Mouse (Mus musculus): Measurements from ENCODE around the gene Gm20388.
A peak's percentile ranks its signal among the peaks of the same experiment; 100 is the strongest.

The Gm20388 gene

DNA sequence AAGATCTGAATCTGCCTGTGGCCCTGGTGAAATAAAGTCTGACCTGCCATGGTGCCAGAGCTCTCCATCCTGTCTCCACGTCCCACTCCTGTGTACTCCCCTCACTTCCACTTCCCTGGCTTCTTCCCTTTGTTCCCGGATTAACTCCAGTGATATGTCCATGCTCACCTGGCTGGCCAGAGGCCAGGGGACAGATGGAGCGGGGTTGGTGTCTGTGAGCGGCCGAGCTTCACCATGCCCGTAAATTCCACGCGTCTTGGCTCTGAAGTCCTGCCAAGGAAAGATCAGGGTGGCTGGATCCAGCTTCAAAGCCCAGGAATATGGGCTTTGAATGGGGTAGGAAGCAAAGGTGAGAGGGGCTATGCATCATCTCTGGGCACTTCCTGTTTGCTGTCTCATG lies 256.5 kb downstream of the Gm20388 start:
- no peak for DNase-seq (ENCODE audit: low spot score)

DNA sequence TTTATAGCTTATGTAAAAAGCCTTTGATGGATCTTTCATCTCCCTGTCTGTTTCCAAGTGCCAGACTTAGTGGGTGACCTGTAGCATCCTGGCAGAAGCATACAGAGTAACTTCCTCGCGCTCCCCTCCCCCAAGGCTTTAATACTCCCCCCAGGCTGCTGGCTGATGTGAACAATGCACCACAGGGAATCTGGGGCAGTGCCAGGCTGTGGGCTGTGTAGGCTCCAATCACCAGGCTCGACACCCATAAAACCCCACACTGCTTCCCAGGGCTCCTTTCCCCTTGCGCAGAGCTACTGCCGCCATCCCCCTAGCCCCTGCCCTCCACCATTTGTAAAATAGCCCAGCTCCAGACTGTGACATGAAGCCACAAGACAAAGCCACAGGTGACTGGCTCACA lies 257.2 kb downstream of the Gm20388 start:
- peak; percentile 45 for DNase-seq (ENCODE audit: low spot score)

DNA sequence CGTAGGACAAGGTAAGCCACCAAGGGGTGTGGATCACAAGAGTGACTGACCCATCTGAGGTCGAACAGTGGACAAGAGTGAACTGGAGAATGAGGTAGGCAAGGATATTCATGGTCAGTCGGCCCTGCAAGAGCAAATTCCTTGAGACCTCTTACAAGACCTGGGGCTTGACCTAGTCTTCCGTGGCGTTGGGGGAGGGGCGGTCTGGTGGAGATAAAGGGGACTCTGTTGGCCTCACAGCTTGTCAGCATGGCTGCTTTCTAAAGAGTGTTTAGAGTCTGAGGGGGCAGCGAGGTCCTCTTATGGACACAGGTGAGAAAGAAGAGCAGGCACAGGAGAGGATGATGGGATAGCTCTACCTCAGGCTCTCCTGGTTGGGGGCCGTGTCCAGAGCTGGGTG lies 258.5 kb downstream of the Gm20388 start:
- DNase-seq (ENCODE audit: low spot score), result no peak

DNA sequence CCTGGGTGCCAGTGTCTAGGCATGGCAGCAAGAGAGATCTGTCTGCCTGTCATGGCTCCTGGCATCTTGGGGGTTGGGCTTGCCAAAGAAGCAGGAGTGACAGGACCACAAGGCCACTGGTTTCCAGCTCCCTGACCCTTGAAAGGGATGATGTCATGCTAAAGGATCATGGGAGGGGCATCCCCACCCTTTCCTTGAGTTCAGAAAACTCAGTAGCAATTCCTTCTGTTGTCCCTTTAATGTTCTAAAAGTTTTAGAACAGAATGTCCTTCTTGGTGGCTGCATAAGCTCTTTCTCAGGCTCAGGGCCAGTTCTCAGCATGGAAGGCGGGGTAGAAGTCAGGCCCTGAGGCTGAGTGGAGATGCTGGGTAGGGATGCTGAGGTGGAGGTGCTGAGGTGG lies 262.6 kb downstream of the Gm20388 start:
- DNase-seq (ENCODE audit: low spot score), result no peak

DNA sequence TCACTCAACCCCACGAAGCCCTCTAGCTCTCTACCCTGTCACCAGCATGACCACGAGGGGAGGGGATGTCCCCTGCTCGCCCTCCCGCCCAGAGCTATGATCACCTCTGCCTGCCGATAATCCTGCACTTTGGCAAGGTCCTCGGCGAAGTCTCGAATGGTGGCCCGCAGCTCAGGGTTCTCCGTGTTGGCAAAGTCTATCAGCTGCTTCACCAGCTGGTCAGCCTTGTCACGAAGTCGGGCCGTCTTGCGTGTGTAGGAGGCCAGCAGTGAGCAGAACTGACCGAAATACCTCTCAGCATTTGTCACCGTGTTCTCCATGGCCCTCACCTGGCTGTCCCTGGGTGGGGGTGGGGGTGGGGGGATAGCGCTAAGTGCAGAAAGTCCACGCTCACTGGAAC lies 264.0 kb downstream of the Gm20388 start:
- no peak for DNase-seq (ENCODE audit: low spot score)

DNA sequence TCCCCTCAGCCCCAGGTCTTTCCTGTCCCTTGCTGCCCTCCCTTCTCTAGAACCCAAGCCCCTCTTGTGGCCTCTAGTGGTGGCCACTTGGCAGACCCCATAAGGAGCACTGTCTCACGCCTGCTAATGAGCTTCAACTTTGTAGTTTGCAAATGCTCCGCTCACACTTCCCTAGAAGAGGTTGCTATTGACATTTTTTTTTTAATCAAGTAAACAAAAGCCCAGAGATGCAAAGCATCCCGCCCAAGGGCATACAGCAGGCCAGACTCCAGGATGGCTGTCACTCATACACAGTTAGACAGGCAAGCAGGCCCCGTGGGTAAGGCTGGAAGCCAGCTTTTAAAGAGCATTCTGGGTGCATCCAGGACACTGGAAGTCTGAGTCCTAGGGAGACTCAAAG lies 266.0 kb downstream of the Gm20388 start:
- DNase-seq (ENCODE audit: low spot score), result peak; percentile 43

DNA sequence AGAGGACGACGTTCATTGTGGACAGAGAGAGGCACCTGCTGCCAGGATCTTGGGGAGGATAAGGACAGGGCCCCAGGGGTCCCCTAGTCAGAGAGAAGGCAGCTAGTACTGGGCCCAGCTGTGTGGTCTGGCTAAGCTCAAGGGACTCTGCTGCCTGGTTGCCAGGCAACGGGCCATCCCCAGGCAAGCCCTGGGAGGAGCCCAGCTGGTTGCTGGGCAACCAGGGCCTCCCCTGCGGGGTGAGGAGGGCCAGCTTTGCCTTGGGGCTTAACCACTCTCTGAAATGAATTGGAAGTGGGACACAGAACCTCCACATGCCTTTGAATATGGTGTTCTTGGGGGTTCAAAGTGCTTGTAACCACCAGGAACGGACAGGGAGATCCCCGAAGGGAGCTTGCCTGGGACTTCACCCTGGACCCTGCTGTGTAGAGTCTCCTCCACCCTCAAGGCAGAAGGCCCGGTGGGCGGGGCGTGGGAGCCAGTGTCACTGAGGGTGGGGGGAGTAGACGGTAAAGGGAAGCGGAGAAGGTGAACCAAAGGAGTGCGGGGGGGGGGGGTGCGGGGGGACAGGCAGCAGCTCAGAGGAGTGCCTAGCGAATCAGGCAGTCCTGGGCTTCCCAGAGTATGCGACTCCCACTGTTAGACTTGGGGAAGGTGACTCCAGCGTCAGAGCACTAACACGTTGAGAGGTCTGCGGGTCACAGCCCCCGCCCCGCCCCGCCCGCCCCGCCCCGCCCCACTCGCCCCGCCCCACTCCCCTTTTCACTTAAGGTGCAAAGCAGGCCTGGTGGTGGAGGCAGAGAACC lies 266.9 kb downstream of the Gm20388 start, which contains the start of gene Fam92b:
Gene Fam92b (minus strand): TSS at position 149 of the 806 bp plus-strand sequence.
- DNase-seq (ENCODE audit: low spot score), result peak; percentile 94

DNA sequence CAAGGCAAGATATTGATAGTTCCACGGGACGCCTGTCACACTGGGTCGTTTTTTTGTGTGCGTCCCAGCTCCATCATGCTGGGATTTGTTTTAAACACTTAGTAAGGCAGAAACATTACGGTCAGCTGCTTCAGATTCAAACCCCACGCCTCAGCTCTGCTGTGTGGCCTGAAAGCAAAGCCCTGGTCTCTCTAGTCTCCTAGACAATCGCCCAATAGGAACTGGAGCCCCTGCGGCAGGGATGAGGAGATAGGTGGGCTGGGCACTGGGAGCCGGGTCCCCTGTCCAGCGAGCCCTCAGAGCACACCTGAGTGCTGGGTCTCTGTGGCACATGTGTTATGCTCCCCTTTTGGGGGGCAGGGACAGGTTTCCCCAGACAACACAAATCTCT lies 267.5 kb downstream of the Gm20388 start:
- DNase-seq (ENCODE audit: low spot score), result no peak

DNA sequence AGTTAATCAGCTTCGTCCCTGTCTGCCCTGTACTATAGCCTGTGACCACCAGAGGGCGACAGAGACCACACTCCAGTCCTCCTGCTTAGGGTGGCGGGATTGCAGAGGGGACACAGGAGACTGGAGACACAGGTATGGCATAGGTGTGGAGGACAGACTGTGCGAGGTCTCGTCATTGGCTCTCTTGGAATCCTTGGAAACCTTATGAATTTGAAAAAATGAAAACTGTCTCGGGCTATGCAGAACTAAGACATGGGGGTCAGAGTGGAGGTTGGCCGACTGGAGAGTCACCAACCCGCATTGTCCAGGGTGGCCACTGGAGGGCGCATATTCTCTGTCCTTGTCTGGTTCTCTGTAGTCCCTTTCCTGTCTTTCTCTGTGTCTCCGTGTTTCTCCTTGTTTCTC lies 268.4 kb downstream of the Gm20388 start:
- peak; percentile 97 for DNase-seq (ENCODE audit: low spot score)

DNA sequence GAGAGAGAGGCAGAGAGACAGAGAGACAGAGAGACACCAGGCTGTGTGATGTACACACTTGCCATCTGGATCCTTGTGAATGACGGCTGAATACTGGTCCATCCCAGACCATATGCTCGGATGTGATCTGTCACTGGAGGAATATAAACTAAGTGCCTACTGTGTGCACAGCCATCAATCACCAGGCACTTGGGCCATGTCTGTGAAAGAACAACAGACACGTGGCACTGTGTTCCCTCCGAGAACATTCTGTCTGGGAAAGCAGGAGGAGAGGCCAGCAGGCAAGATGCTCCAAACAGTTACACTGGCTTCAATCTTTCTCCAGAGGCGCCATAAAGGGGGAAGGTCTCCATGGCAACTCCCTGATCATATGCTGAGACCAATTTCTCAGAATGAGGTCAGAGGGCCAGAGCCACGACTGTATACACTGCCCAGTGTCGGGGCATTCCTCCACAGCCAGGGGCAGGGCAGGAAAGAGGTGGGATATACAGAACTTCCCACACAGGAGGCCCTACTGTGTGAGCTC lies 269.9 kb downstream of the Gm20388 start:
- peak; percentile 74 for DNase-seq (ENCODE audit: low spot score)

DNA sequence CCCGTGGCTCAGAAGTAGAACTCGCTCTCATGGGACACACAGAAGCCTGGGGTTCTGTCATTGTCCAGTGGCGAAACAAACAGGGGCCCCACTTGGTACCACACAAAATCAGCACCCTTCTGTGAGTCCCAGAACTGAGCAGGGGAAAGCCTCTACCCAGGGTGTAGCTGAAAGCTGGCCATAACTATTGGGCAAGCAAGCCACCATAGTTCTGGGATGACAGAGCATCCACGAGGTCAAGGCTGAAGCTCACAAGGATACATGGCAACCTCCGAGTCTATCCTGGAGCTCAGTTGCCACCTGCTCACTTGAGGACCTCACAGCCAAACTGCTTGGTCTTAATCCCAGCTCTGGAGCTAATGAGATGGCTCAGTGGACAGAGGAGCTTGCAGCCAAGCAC lies 270.6 kb downstream of the Gm20388 start:
- no peak for DNase-seq (ENCODE audit: low spot score)

DNA sequence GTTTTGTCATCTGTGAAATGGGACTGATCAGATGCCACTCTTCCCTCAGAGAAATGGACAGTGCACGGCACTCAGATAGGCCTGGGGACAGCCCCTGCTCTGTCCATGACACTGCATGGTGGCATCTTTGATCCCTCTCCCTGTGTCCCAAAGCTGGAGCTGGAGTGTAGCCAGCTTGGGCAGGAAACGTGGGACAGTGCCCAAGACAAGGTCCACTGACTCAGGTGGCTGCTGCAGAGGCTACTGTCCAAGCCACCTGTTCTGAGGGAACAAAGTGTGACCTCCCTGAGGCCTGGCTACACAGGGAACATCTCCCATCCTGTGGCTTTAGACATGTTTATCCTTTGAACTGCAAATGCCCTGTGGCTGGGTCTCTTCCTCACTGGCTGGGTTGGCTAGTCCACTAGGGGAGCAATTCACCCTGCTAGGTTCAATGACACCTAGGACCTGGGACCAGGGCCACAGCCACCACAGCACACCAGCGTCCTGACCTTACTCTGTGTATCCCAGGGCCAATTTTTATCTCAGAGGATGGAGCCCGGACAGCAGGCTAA lies 271.3 kb downstream of the Gm20388 start:
- no peak for DNase-seq (ENCODE audit: low spot score)

DNA sequence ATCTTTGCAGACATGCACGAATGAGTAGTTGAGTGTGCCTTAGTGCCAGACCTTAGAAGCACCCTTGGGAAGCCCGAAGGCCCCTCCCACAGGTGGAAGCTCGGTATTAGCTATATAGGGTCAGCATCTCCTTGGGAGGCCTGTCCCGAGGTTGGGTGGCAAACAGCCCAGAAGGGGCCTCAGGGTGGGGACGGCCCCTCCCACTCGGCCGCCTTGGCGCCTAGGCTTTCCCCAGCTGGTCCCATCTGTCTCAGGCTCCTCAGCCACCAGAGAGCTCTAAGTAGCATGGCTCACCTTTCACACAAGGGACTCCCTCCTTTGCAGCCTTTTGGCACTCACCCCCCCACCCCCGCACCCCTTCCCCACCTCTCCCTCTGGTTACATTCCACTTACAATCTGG lies 273.7 kb downstream of the Gm20388 start:
- no peak for DNase-seq (ENCODE audit: low spot score)

DNA sequence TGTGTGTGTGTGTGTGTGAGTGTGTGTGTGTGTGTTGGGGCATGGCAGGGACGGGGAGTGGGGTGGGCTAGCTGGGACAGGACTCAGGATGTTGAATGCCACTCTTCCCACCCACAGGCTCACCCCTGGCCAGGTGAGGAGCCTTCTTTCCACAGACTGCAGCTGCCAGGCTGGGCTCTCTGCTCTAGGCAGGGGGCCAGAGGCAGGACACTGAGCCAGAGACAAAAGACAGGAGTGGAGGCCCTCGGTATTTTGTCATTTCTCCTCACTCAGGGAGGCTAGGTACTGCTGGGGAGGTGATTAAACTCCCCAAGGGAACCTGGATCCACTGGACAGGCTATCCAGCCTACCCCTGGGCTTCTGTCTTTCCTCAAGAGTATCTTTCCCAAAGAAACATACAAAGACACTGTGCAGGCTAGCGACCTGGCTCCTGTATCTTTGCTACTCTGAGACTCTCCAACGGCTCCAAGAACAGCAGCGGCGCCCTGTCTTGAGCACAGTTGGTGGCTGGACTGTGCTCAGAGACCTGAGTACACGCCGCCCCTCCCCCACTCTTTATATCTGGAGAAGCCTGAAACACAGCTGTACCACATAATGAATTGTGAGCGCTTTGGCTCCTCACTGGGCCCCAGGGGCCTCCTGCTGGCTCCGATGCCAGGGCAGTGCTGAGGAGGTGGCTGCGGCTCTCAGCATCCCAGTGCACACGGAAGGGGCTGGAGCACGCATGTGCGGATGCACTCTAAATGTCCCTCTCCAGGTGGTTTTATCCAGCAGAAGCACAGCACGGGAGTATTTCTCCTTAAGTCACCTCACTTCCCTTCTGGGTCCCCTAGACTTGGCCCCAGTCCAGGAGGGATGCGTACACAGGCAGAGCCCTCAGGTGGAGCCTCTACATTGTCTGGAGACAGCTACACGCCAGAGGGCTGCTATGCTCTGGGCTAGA lies 274.5 kb downstream of the Gm20388 start:
- peak; percentile 70 for DNase-seq (ENCODE audit: low spot score)

DNA sequence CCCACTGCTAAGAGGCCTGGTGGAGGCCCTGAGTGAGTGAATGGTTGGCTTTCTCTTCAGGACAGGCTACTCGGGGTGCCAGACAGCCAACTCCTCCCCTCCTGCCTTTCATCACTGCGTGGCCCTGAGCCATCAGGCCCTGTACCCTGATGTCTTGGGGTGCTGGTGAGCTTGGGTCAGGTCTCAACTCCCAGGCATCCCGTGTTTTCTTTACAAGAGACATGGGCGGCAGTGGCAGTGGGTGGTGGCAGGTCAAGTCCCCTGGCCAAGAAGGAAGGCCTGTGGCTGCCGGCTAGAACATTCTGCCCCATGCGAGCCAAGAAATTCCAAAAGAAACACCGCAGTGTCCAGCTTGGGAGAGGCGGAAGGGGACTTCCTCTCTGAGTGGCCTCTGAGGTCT lies 275.8 kb downstream of the Gm20388 start:
- DNase-seq (ENCODE audit: low spot score), result no peak

DNA sequence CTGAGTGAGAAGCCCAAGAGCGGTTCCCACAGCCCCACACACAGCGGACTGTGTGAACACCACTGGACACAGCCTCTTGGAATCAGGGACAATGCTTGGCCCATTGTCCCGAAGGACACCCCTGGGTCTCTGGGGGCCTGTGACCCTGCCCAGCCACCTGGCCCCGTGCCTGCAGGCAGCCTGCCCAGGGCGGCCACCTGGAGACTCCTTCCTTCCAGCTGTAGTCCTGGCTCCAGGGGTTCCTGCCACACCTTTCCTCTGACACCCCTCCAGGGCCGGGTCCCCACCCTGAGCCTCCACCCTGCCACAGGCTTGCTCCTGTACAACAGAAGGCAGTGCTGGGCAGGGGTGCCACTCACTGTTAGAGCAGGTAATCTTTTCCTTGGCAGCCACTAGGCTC lies 277.9 kb downstream of the Gm20388 start:
- DNase-seq (ENCODE audit: low spot score), result no peak

DNA sequence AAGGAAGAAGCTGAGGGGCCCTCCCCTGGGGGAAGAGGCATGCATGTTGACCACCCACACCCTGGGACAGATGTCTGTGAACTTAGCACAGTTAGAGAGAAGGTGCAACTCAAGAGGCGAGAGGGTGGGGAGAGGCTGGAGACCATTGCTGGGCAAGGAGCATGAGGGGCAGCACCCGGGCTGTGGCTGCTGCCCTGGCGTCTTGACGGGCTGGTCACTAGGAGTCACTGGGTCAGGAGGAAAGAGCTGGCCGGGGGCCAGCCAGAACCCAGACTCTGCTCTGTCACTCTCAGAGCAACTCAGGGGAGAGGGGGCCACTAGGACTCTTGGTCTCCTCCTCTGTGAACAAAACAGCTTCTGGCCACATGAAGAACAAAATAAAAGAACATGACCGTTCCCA lies 278.8 kb downstream of the Gm20388 start:
- DNase-seq (ENCODE audit: low spot score), result no peak

DNA sequence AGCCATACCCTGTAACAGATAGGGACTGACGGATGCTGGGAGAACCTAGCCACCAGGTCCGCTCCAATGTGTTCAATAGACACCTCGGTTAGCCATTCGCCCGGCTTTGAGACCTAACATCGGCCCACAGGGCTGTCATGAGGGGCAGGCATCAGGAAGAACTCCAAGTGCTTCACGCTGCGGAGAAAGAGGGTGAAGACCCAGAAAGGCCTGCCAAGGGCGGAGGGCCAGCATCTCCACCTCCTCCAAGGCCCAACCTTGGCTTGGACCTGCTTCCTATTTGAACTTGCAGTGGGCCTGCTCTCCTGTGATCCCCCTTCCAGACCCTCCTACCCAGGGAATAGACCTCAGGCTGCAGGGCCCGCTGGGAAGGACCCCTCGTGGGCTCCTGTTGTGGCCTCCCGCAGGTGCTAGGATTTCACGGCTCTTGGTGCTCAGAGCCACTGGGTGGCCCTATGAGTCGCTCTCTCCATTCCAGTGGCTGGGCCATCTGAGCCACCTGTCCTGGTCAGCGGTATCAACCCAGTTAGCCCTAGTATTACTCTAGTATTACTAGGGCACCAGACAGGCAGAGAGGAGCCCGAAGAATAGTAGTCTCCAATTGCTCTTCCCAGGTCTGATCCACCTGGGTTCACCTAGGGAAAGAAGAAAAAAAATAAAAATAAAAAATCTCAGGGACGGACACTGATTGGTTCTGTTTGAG lies 279.6 kb downstream of the Gm20388 start:
- DNase-seq (ENCODE audit: low spot score), result no peak

DNA sequence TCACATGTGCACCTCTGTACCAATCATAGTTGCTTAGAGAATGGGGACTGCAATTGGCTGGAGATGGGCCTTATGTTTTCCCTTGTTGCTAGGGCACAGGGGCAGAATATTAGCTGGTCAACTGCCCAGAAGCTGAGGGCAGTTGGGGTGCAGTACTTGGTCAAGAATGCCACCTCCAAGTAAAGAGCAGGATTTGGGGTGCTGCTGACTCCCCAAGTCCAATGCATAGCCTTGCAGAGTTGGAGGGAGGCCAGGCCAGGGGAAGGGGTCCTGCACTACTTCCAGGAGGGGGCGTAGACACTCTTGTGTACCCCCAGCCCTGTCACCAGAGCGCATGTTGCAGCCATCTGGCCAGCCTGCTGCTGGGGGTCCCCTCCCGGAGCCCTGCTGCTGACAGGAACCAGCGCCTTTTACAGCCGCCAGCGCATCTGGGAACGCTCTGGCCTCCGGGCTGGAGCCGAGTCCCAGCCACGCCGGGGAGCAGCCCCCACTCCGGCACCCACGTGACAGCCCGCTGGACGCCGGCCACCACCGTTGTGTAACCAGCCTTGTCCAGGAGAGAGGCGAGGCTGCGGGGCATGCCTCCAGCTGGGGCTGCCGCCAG lies 280.3 kb downstream of the Gm20388 start:
- DNase-seq (ENCODE audit: low spot score), result no peak

DNA sequence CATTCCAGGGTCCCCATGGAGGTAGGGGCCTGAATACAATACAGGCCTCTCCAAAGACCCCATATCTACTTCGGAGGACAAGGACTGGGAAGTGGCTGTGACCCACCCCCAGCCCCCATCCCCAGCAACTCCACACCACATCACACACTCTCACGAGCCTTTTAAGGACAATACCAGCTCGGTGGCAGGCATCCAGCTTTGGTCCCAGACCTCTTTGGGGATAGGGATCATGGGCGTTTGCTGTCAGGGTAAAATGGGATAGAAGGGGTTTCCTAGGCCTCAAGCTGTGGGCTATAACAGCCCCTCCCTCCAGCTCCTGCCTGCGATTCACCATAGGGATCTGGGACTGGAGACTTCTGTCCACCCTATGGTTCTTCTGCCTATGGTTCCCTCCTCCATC lies 281.0 kb downstream of the Gm20388 start:
- DNase-seq (ENCODE audit: low spot score), result no peak

DNA sequence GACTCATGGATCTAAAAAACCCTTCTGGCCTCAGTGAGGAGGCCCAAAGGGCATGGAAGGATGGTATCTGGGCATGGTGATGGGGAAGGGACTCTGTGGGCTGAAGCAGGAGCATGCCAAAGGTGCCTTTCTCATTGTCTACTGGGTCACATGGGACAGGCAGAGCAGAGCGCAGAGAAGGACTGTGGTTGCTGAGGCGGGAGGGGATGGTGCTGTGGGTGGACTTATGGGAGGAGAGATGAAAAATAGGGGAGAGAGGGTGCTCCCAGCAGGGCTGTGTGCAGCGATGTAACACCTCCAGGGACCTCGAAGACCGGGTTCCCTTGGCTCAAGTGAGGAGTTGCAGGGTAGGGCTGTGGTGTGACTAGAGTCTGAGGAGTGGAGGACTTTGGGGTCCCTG lies 281.5 kb downstream of the Gm20388 start:
- no peak for DNase-seq (ENCODE audit: low spot score)

DNA sequence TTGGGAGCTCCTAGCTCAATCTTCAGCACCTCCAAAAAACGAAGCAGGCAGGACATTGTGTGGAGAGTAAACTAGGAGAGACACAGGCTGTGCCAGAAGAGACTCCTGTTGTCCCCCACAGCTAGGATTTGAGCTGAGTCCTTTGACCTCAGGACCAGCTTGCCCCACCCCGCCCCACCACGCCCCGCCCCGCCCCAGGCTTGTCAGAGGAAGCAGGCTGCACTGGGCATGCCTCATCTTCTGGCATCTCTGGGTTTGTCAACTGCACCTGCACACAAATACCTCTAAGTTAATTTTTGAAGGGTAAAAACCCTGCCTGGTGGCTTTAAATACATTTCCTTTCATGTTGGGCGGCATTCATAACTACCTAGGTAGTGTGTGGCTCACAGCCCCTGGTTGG lies 290.7 kb downstream of the Gm20388 start:
- no peak for DNase-seq (ENCODE audit: low spot score)

All from retina, embryonic 14.5 days (tissue).